Mouse (Mus musculus) bone marrow, adult 2 months (tissue): ENCODE data around the gene Kif18b. TPM values are rescaled to one million over a fixed set of nuclear protein-coding genes. Genes with fewer than 3 reads are reported as not detected.

Experiments
- H3K27ac ChIP-seq: fragments of 200-500 bp; 2 replicates; pipeline ENCODE4 v1.5.1; 2012; ENCODE audit warnings: low read depth, mild to moderate bottlenecking, control low read depth, inconsistent platforms, low read length; ENCODE audit not compliant: control insufficient read depth, poor library complexity, insufficient read depth
- H3K4me1 ChIP-seq: fragments of 200-500 bp; 2 replicates; pipeline ENCODE4 v1.6.1; 2011; ENCODE audit warnings: low read length; ENCODE audit not compliant: control insufficient read depth, insufficient read depth
- H3K4me3 ChIP-seq: fragments of 200-500 bp; replicated peaks from 2 replicates; pipeline ENCODE3; 2011; ENCODE audit warnings: mild to moderate bottlenecking, low read depth, low read length, control low read depth; ENCODE audit not compliant: control insufficient read depth
- CTCF ChIP-seq: fragments of 200-500 bp; IDR thresholded peaks from 2 replicates; pipeline ENCODE4 v1.5.1; 2011; ENCODE audit warnings: low read length, control low read depth; ENCODE audit not compliant: control insufficient read depth, insufficient read depth
- POLR2A ChIP-seq: fragments of 200-500 bp; IDR thresholded peaks from 2 replicates; pipeline ENCODE4 v1.6.1; 2011; ENCODE audit warnings: low read depth, mild to moderate bottlenecking, control low read depth, low read length, borderline replicate concordance; ENCODE audit not compliant: control insufficient read depth
- WGBS: fragments of 180-500 bp; shearing (Covaris S2); methylation state at CpG from one replicate; pipeline ENCODE4 v1.1.7; 2018; 5-methylcytosine and 5-hydroxymethylcytosine counted together
- polyA plus RNA-seq: library from polyadenylated mRNA; stranded (reverse); fragments of >200 nt; gene quantifications from 2 replicates; pipeline ENCODE4 v1.2.4, GENCODE M21; 2011; ENCODE audit warnings: low replicate concordance; ENCODE audit not compliant: missing spikeins, insufficient read depth, insufficient read length

Gene Kif18b
- polyA plus RNA-seq, 1 experiment: 37.0 TPM

GRCm38 (mm10) chr11:102918077-102918476 lies 6.8 kb downstream of the Kif18b start:
- Histone ChIP-seq H3K4me3 (no peak overlapping the region), H3K4me1 (no peaks in the 10 kb centered on the region), H3K27ac (no peak overlapping the region)
- 60% methylated on average over 4 of the region's 4 CpGs for WGBS
- TF ChIP-seq CTCF: no peak
- no peak for TF ChIP-seq POLR2A

DNA sequence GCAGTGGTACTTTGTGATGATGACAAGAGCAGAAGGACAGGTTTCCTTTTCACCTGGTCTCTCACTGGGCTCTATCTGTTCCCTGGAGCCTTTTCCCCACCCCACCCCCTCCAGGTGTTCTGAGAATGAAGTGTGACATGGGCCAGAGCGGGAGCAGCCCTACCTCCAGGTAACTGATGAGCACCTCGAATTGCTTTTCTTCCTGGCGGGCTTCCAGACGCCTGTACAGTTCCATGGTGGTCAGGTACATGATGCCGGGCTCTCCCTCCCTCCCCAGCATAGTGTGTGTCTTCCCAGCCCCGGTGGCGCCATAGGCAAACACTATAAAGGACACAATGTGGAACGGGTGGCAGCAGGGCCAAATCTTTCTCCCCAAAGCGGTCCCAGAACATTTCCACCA lies 9.5 kb downstream of the Kif18b start:
- H3K27ac ChIP-seq: no peak overlapping the region
- no peaks in the 10 kb centered on the region for H3K4me1 ChIP-seq
- H3K4me3 ChIP-seq: no peak overlapping the region
- WGBS: 91% methylated on average over 9 of the region's 9 CpGs
- TF ChIP-seq CTCF: no peak
- TF ChIP-seq POLR2A: no peak

- TF ChIP-seq CTCF: no peak
- no peak for TF ChIP-seq POLR2A
- Histone ChIP-seq H3K27ac (no peak overlapping the region), H3K4me3 (no peak overlapping the region), H3K4me1 (no peaks in the 10 kb centered on the region)
- 91% methylated on average over 7 of the region's 7 CpGs for WGBS
These were observed 13.5 kb downstream of the Kif18b start for GRCm38 (mm10) chr11:102911376-102911775.

- no peaks in the 10 kb centered on the region for H3K4me1 ChIP-seq
- WGBS: 88% methylated on average over 7 of the region's 7 CpGs
- no peak for TF ChIP-seq POLR2A
- no peak for TF ChIP-seq CTCF
- H3K27ac ChIP-seq: no peak overlapping the region
- no peak overlapping the region for H3K4me3 ChIP-seq
These were observed 21.3 kb downstream of the Kif18b start for GRCm38 (mm10) chr11:102903654-102904053.

DNA sequence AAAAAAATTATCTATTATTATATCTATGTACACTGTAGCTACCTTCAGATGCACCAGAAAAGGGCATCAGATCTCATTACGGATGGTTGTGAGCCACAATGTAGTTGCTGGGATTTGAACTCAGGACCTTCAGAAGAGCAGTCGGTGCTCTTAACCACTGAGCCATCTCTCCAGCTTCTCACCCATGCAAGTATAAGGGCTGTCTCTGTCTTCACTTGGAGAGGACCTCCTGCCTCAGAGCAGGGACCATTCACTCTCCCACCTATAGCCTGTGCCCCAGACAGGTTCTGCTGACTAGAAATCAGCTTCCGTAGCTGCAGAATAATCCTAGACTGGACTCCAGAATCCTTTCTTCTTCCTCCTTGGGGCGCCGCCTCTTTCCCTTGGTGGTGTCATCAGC lies 22.8 kb downstream of the Kif18b start:
- WGBS: 84% methylated on average over 5 of the region's 5 CpGs
- Histone ChIP-seq H3K4me3 (no peak overlapping the region), H3K4me1 (no peaks in the 10 kb centered on the region), H3K27ac (no peak overlapping the region)
- TF ChIP-seq CTCF: no peak

DNA sequence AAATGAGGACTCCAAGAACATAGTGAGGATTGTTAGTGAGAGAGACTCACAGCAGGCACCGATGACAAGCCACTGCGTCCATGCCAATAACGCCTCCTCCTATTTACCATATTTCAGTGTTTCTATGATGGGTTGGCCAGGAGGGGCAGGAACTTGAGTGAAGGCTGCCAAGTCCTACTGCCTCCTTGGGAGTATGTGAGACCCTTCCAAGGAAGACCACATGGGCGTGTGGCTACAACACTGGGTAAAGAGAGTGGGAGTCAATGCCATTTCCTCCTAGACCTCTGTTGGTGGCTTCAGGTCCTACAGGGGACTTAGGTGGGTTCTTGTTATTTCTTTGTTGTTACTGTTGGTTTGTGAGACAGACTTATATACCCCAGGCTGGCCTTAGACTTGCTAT lies 23.7 kb downstream of the Kif18b start:
- H3K4me1 ChIP-seq: no peaks in the 10 kb centered on the region
- H3K4me3 ChIP-seq: no peak overlapping the region
- no peak overlapping the region for H3K27ac ChIP-seq
- no peak for TF ChIP-seq CTCF
- no peak for TF ChIP-seq POLR2A
- WGBS: 51% methylated on average over 4 of the region's 4 CpGs

DNA sequence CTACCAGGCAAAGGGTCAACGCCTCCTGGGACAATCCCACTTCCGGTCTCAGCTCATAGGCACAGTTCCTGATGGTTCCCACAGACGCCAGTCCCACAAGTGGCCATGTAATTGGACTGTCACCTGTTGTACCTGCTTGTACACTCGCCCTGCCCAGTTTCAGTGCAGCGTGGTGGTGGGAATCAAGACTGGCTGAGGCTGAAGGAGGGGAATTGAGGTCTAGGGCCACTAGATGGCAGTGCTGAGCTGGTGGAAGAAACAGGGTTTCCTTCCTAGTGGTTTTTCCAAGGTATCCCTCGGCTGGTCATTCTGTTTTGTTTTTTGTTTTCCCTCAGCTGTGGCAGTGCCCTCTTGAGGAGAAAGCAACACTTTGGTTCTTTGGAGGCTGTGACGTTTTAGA lies 24.2 kb downstream of the Kif18b start, which contains the start of gene Gfap:
Gfap (minus strand) TSS at position 150 of the 400 bp plus-strand sequence.
- WGBS: 10% methylated on average over 7 of the region's 7 CpGs
- H3K27ac ChIP-seq: no peak within 1 kb of the TSS
- no peak within 1 kb of the TSS for H3K4me3 ChIP-seq
- H3K4me1 ChIP-seq: no peaks in the 10 kb centered on the region; the same call in 1 of the 2 replicates
- TF ChIP-seq POLR2A (no peak), CTCF (peak; percentile 89)

- H3K4me1 ChIP-seq: peaks cover 2% of the 10 kb centered on the region
- TF ChIP-seq CTCF (no peak), POLR2A (no peak)
- 84% methylated on average over 9 of the region's 9 CpGs for WGBS
- H3K27ac ChIP-seq: no peak overlapping the region
- H3K4me3 ChIP-seq: no peak overlapping the region
These were observed 26.5 kb downstream of the Kif18b start for GRCm38 (mm10) chr11:102898408-102898807.

DNA sequence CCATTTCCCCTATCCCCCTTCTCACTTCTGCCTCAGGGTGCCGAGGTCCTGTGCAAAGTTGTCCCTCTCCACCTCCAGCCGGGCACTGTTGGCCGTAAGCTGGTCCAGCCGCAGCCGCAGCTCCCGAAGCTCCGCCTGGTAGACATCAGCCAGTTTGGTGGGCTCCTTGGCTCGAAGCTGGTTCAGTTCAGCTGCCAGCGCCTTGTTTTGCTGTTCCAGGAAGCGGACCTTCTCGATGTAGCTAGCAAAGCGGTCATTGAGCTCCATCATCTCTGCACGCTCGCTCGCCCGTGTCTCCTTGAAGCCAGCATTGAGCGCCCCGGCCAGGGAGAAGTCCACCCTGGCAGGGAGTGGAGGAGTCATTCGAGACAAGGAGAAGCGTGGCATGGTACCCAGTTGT lies 28.3 kb downstream of the Kif18b start:
- Histone ChIP-seq H3K27ac (no peak overlapping the region), H3K4me3 (no peak overlapping the region), H3K4me1 (peaks cover 4% of the 10 kb centered on the region)
- TF ChIP-seq CTCF: no peak
- no peak for TF ChIP-seq POLR2A
- WGBS: 86% methylated on average over 20 of the region's 20 CpGs

DNA sequence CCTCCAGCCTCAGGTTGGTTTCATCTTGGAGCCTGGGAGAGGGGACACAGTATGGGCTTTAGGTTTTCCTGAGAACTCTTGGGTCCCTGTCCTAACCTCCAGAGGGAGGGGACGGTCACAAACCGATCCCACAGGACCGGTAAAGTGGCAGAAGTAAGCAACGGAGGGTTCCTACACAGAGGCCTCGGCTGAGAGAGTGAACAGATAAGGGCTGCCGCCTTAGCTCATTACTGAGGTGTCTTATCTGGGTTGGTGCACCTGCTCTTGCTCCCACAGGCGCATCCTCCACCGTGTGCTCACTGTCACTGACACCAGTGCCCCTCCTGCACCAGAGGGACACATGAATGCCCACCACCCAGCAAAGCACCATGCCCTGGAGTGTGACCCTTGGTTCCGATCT lies 29.1 kb downstream of the Kif18b start:
- H3K4me1 ChIP-seq: peaks cover 4% of the 10 kb centered on the region
- WGBS: 54% methylated on average over 9 of the region's 9 CpGs
- TF ChIP-seq CTCF: no peak
- peak; percentile 59 for TF ChIP-seq POLR2A
- peak overlapping the region; percentile 71 for H3K27ac ChIP-seq
- H3K4me3 ChIP-seq: peak overlapping the region; percentile 63
